Mouse (Mus musculus) liver, embryonic 11.5 days (tissue): ENCODE measurements around the gene Ackr3. TPM values are rescaled to one million over a fixed set of nuclear protein-coding genes. Genes with fewer than 3 reads are reported as not detected.
A peak's percentile ranks its signal among the peaks of the same experiment; 100 is the strongest.

Experiments used
- ATAC-seq: fragments of 200-750 bp; cut with Nextera tagmentation; replicated peaks from 2 replicates; pipeline ENCODE4 v1.8.0; 2017; ENCODE audit warnings: moderate number of reproducible peaks, mild to moderate bottlenecking, moderate TSS enrichment, moderate library complexity; ENCODE audit not compliant: low FRiP score
- DNase-seq: peaks from one replicate; pipeline ENCODE4 v3.0.0-alpha.2; 2017; ENCODE audit warnings: low spot score
- H3K27ac ChIP-seq: fragments of 300-500 bp; sonication (generic); 2 replicates; pipeline ENCODE4 v1.5.1; 2014; ENCODE audit warnings: mild to moderate bottlenecking, low read depth, low read length, control low read depth
- H3K27me3 ChIP-seq: fragments of 300-500 bp; sonication (generic); replicated peaks from 2 replicates; pipeline ENCODE4 v1.6.1; 2014; ENCODE audit warnings: low read length, mixed read lengths; ENCODE audit not compliant: control insufficient read depth, insufficient read depth
- H3K36me3 ChIP-seq: fragments of 300-500 bp; sonication (generic); 2 replicates; pipeline ENCODE4 v1.6.1; 2014; ENCODE audit warnings: mild to moderate bottlenecking, low read length, moderate library complexity, mixed read lengths; ENCODE audit not compliant: control insufficient read depth, insufficient read depth
- H3K4me1 ChIP-seq: fragments of 300-500 bp; sonication (generic); replicated peaks from 2 replicates; pipeline ENCODE4 v1.6.1; 2014; ENCODE audit warnings: low read length, mixed read lengths; ENCODE audit not compliant: control insufficient read depth, insufficient read depth
- H3K4me2 ChIP-seq: fragments of 300-500 bp; sonication (generic); 2 replicates; pipeline ENCODE4 v1.6.1; 2014; ENCODE audit warnings: mild to moderate bottlenecking, control low read depth, moderate library complexity
- H3K4me3 ChIP-seq: fragments of 300-500 bp; sonication (generic); 2 replicates; pipeline ENCODE4 v1.5.1; 2014; ENCODE audit warnings: low read depth, low read length, control low read depth
- H3K9ac ChIP-seq: fragments of 300-500 bp; sonication (generic); 2 replicates; pipeline ENCODE4 v1.6.1; 2014; ENCODE audit warnings: low read depth, low read length, control low read depth
- H3K9me3 ChIP-seq: fragments of 300-500 bp; sonication (generic); 2 replicates; pipeline ENCODE4 v1.6.1; 2016; ENCODE audit warnings: low read length, inconsistent platforms, mixed read lengths; ENCODE audit not compliant: control insufficient read depth
- WGBS: fragments of 180-500 bp; shearing (Covaris S2); extraction: QIAGEN DNeasy Blood & Tissue Kit; methylation state at CpG from one replicate; pipeline ENCODE4 v1.1.7; 2014; 5-methylcytosine and 5-hydroxymethylcytosine counted together
- polyA plus RNA-seq: library from polyadenylated mRNA; unstranded; fragments of >200 nt; fragmentation: Nextera tagmentation; extraction: Ambion mirVana; gene quantifications from 2 replicates; pipeline ENCODE4 v1.2.1, GENCODE M21; 2014

Ackr3 gene
- polyA plus RNA-seq, 1 experiment from 2014 or later = 22.3 TPM

DNA sequence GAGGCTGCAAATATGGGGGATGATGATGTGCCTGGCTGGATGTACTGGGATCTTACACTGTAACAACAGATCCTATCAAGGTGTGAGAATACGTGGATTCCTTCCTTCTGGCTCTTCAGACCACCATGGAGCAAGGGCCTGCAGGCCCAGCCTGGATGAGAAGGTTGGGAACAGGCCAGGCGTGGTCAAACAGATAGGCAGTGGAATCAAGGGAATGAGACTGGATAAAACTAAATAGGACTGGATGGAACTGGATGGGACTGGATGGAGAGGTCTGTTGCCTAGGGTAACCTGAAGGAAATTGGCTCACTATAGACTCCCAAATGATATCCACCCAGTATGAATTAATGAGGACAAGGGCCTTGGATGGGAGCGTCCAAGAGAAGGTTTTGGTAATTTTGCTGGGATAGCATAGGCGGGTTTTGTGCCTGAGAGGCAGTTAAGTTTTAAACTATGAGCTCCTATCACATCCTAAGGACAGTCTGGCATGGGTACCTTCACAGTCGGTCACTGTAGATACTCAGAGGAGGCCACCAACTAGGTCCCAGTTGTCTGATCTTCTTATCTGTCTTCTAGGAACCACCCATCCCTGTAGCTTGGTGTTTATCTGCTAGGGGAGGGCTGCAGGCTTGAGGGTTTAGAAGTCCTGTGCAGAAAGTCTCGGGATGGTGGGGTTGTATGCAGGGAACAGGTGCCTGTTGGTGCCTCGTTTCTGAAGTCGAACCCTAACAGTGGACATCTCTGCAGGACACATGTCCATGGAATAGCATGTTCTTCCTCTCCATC lies 44.2 kb downstream of the Ackr3 start:
- ATAC-seq = peak; percentile 92
- no peak for DNase-seq
- H3K9ac ChIP-seq = peak overlapping the region; percentile 41; the same call in 1 of the 2 replicates
- H3K27me3 ChIP-seq = 0 out of 2 replicates have a peak, but pooled peaks cover 3% of the 10 kb centered on the region
- WGBS = 63% methylated on average over 8 of the region's 8 CpGs
- no peaks in the 10 kb centered on the region for H3K9me3 ChIP-seq
- peaks cover 38% of the 10 kb centered on the region for H3K4me1 ChIP-seq
- H3K36me3 ChIP-seq = no peaks in the 10 kb centered on the region
- H3K4me3 ChIP-seq = no peak overlapping the region
- H3K4me2 ChIP-seq = peak overlapping the region; percentile 36
- peak overlapping the region; percentile 77 for H3K27ac ChIP-seq

DNA sequence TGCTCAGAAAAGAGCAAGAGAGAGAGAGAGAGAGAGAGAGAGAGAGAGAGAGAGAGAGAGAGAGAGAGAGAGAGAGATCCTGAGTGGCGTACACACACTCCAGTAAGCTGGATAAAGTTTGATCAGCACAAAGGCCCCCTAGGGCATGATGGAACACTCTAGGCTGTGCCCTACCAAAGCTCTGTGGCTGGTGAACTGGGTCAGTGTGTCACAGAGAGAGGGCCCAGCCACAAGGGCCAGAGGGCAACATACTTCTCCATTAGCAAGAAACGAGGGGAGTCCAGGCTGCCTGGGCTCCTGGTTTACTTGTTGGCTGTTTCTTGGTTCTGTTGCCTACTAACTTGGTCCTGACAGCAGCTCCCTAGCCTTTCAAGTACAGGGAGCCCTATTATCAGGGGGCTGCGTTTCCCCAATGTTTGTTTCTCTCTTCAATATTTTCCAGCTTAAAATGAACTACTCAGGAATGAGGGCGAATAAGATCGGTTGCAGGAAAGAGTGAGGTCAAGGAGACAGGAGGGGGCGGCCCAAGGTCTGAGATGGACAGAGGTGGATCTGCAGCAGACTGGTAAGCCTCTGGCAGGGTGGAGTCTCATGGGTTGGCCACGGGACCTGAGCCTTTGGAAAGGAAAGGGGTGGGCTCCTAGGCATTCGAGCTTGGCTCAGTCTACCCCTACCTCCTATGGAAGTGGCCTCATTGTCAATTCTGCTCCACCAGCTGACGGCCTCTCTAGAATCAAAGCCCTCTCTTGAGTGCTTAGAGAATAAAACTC lies 45.4 kb downstream of the Ackr3 start:
- H3K36me3 ChIP-seq = no peaks in the 10 kb centered on the region
- 0 out of 2 replicates have a peak, but pooled peaks cover 3% of the 10 kb centered on the region for H3K27me3 ChIP-seq
- WGBS = 66% methylated on average over 9 of the region's 9 CpGs
- DNase-seq (no peak), ATAC-seq (no peak)
- H3K27ac ChIP-seq = peak overlapping the region; percentile 77
- H3K4me1 ChIP-seq = peaks cover 38% of the 10 kb centered on the region
- no peaks in the 10 kb centered on the region for H3K9me3 ChIP-seq
- no peak overlapping the region for H3K4me3 ChIP-seq
- no peak overlapping the region for H3K4me2 ChIP-seq
- peak overlapping the region; percentile 5; the same call in 1 of the 2 replicates for H3K9ac ChIP-seq

DNA sequence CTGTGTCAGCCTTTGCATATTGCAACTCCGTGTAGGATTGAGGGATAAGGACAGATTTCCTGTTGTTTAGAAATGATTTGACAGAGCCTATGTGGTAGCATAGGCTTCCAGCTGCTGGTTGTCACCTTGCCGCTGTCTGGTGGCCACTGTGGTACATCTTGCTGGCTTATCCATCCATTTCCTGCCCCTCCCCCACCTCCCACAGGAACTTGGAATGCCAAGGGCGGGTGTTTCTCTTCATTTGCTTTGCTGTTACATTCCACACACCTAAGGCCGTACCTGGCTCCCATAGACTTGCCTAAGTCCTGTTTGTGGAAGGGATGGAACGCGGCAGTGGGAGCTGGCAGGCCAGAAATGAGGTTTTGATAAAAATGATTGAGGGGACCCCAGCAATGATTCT lies 46.6 kb downstream of the Ackr3 start:
- WGBS = 66% methylated on average over 6 of the region's 6 CpGs
- H3K4me1 ChIP-seq = peaks cover 37% of the 10 kb centered on the region

DNA sequence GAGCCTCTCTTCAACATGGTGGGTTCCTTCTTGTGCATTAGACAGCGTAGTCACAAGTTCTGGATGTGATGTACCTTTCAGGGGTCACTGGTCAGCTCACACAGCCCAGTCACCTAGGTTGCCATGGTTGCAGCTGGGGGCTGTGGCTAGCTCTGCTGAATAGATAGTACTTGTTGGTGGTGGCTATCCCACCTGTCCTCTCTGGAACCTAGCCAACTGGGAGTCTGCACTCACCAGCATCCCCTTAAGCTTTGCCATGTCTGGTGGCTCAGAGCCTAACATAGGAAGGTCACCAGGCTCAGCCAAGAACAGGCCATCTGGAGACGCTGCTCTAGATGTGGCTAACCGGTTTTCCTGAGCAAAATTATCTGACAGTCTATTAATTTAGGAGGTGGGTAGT lies 47.4 kb downstream of the Ackr3 start:
- ATAC-seq (no peak), DNase-seq (no peak)
- H3K27ac ChIP-seq = no peak overlapping the region
- no peaks in the 10 kb centered on the region for H3K36me3 ChIP-seq
- peaks cover 31% of the 10 kb centered on the region for H3K4me1 ChIP-seq
- H3K4me3 ChIP-seq = no peak overlapping the region
- no peak overlapping the region for H3K4me2 ChIP-seq
- H3K27me3 ChIP-seq = no peaks in the 10 kb centered on the region
- H3K9me3 ChIP-seq = no peaks in the 10 kb centered on the region
- 69% methylated on average over 3 of the region's 3 CpGs for WGBS
- no peak overlapping the region for H3K9ac ChIP-seq

More for the DNA sequence above, 46.6 kb downstream of the Ackr3 start:
- no peak for ATAC-seq
- H3K9ac ChIP-seq = no peak overlapping the region
- H3K27ac ChIP-seq = no peak overlapping the region
- H3K27me3 ChIP-seq = 0 out of 2 replicates have a peak, but pooled peaks cover 3% of the 10 kb centered on the region
- H3K4me2 ChIP-seq = no peak overlapping the region
- DNase-seq = no peak
- no peaks in the 10 kb centered on the region for H3K36me3 ChIP-seq
- no peaks in the 10 kb centered on the region for H3K9me3 ChIP-seq
- H3K4me3 ChIP-seq = no peak overlapping the region

DNA sequence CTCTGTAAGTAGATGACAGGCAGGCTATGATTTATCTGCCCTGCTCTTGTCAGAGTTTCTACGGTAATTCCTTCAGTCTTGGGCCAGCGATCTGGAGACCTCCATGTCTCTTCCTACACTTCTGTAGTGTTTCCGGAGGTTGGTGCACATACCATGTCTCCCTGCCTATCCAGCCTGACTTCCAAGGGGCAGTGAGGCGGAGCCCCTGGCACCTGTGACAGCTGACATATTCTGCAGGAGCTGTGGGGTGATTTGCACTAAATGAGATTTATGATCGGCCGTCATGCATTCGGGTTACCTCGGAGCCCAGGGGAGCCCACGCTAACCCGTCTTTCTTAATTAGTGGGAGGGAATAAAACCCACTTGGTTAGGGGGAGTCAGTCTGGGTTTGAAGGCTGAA lies 49.7 kb downstream of the Ackr3 start:
- Histone ChIP-seq H3K4me1 (peaks cover 15% of the 10 kb centered on the region), H3K9ac (no peak overlapping the region), H3K9me3 (no peaks in the 10 kb centered on the region), H3K27me3 (no peaks in the 10 kb centered on the region), H3K4me3 (no peak overlapping the region), H3K27ac (no peak overlapping the region), H3K36me3 (no peaks in the 10 kb centered on the region), H3K4me2 (no peak overlapping the region)
- WGBS = 84% methylated on average over 10 of the region's 10 CpGs
- DNase-seq (no peak), ATAC-seq (no peak)

DNA sequence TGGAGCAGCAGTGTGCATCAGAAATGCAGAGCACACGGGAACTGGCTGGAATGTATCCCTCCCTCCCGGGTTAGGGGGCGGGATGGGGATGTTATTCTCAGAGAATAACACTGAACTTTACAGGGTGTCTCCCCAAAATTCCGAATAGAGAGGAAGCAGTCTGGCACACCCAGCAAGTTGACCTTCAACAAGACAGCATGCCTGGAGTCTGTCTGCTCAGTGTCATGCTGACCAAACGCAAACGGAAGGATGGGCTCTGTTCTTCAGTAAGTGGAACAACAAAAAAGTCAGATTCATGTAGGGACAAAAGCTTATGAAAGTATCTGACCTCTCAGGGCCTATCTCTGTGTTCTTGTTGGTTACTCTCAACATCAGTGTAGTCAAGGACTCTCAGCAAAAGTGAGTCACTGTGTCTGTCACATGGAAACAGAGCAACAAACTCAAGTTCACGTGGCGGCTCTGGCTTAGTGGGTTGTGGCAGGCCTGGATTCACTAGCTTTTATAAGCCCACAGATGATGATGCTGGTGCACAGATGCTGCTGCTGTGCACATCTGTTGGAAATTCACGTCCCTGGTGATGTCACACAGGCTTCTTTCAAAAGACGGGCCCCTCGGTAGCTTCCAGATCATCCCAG lies 54.6 kb downstream of the Ackr3 start:
- ATAC-seq (no peak), DNase-seq (no peak)
- Histone ChIP-seq H3K27me3 (no peaks in the 10 kb centered on the region), H3K4me2 (no peak overlapping the region), H3K27ac (no peak overlapping the region), H3K4me1 (no peaks in the 10 kb centered on the region), H3K36me3 (no peaks in the 10 kb centered on the region), H3K9me3 (no peaks in the 10 kb centered on the region), H3K4me3 (no peak overlapping the region), H3K9ac (no peak overlapping the region)
- WGBS = 79% methylated on average over 11 of the region's 11 CpGs

DNA sequence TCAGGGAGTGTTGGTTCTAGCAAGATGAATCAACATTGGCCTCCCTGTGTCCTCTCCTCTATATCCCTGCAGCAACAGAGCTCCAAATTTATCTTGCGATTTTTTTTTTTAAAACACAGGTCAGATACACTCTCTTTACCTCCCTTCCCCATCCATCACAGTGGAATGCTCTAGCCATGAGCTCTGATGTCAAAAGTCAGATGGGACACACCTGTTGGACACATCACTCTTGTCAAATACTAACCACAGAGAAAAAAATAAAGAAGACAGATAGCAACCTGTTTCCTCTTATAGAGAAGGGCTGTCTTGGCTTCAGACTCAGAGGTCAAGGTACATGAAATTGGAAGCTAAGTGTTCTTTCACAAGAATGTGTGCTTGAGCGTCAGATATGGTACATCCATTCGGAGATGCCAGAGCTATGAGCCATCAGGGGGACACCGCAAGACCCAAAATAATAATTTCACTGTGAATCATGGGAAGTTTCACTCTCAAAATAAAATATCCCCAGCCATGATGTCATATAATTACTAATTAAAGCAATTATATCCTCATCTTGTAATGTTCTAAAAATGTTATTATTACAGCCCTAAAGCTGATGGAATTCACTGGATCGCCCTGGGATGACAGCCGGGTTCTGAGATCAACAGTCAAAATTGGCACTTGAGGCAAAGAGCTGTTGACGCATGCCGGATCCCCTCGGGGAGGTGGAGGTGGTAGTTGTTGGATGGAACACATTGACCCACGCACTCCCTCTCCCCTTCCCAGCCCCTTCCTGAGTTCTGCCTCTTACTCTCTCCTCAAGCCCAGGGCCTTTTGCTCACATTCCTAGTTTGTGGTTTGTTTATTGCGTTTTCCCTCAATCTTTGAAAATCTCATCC lies 57.2 kb downstream of the Ackr3 start:
- 88% methylated on average over 11 of the region's 11 CpGs for WGBS

DNA sequence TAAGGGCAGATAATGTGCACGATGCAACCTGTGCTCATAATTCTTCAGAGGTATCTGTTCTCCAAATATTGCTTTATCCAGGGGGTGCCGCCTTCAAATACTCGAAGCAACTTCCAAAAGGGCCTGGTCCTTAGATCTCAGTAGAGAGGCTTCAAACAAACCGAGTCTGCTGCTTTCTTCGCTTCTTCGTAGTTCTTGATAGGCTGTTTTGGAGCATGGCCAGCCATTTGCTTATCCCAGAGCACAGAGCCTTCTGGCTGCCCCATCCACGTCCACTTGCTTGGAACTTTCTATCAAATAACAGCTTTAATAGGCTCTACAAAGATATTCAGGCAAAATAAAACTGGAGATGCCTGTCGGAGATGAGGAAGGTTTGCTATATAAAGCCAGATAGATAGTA lies 58.6 kb downstream of the Ackr3 start:
- Histone ChIP-seq H3K36me3 (no peaks in the 10 kb centered on the region), H3K4me2 (no peak overlapping the region), H3K4me3 (no peak overlapping the region), H3K9me3 (no peaks in the 10 kb centered on the region), H3K27me3 (0 out of 2 replicates have a peak, but pooled peaks cover 6% of the 10 kb centered on the region), H3K27ac (no peak overlapping the region), H3K4me1 (no peaks in the 10 kb centered on the region), H3K9ac (no peak overlapping the region)
- DNase-seq = no peak
- 77% methylated on average over 8 of the region's 8 CpGs for WGBS
- no peak for ATAC-seq

More for the DNA sequence above, 57.2 kb downstream of the Ackr3 start:
- H3K9ac ChIP-seq = no peak overlapping the region
- H3K4me2 ChIP-seq = no peak overlapping the region
- H3K4me1 ChIP-seq = no peaks in the 10 kb centered on the region
- H3K9me3 ChIP-seq = no peaks in the 10 kb centered on the region
- ATAC-seq (no peak), DNase-seq (no peak)
- H3K4me3 ChIP-seq = no peak overlapping the region
- H3K27me3 ChIP-seq = no peaks in the 10 kb centered on the region
- no peak overlapping the region for H3K27ac ChIP-seq
- H3K36me3 ChIP-seq = no peaks in the 10 kb centered on the region
